Mouse (Mus musculus) macrophage (primary cell): Measurements from ENCODE around the gene Fgfr4. TPM values are rescaled to one million over a fixed set of nuclear protein-coding genes. Genes with fewer than 3 reads are reported as not detected.

Experiments
- H3K27ac ChIP-seq: fragments of 350-480 bp; formaldehyde crosslinking; 2 replicates; pipeline ENCODE4 v1.9.0; 2021
- H3K36me3 ChIP-seq: fragments of 350-480 bp; formaldehyde crosslinking; 2 replicates; pipeline ENCODE4 v1.9.0; 2021; ENCODE audit errors: inconsistent target
- H3K4me3 ChIP-seq: fragments of 350-480 bp; formaldehyde crosslinking; 2 replicates; pipeline ENCODE4 v1.9.0; 2021; ENCODE audit errors: inconsistent target
- H3K79me2 ChIP-seq: fragments of 350-480 bp; formaldehyde crosslinking; 2 replicates; pipeline ENCODE4 v1.9.0; 2021; ENCODE audit errors: inconsistent target
- WGBS: methylation state at CpG from one replicate; pipeline ENCODE4 v1.1.7; 2026; ENCODE audit warnings: inconsistent platforms; ENCODE audit not compliant: missing documents; 5-methylcytosine and 5-hydroxymethylcytosine counted together
- polyA plus RNA-seq: library from polyadenylated mRNA; stranded (reverse); fragments of 250-400 nt; gene quantifications from 3 replicates; pipeline ENCODE4 v1.2.4, GENCODE M21; 2018; ENCODE audit warnings: inconsistent platforms

The Fgfr4 gene
- polyA plus RNA-seq, 1 experiment from 2014 or later: not detected

DNA sequence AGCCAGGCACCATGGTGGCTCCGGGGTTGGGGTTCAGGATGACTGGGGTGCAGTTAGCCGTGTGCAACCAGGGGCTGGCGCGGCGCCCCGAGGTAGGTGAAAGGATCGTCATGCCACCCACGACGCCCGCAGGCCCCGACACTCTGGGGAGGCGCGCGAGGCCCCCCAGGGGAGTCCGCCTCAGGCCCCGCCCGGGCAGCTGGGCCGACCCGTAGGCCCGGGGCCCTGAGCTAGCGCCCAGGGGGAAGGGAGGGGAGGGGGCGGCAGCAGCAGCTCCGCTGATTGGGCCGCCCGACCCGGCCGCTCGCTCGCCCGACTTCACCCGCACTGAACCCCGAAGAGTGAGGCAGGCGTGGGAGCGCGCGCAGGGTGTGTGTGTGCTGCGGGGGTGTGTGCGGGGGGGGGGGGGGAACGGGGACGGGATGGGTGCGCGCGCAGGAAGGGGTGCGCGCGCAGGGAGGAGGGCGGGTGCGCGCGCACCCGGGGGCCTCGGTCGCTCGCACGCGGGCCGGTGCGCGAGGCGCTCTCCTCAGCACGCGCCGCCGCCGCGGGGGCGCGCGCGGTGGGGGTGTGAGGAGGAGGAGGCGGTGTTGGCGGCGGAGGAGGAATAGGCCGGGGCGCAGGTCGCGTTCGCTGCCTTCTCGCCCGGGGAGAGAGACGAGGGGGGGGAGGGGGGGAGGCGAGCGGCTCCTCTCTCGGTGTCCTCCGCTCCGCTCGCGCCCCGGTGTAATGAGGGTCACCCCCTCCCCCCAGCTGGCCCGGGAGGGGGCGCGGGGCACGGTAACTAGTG, 59.0 kb downstream of the Fgfr4 start:
- Histone ChIP-seq H3K79me2 (peaks cover 36% of the 10 kb centered on the region), H3K4me3 (no peak overlapping the region; the same call in 1 of the 2 replicates), H3K27ac (no peak overlapping the region), H3K36me3 (peaks cover 12% of the 10 kb centered on the region; the same call in 1 of the 2 replicates)
- WGBS: 6% methylated on average over 20 of the region's 93 CpGs

DNA sequence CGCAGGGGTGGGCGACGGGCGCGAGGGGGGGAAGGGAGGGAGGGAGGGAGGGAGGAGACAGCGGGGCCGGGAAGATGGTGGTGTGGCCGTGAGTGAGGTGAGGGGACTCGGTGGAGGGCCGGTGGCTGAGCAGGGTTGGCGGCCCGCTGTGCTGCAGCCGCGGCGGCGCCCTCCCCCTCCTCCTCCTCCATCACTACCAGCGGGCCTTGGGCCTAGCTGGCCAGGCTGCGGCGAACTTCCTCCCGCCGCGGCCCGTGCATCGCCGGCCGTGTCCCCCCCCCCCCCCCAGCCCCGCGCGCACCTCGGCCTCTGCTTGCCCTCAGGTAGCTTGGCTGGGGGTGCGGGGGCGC, 59.5 kb downstream of the Fgfr4 start:
- Histone ChIP-seq H3K79me2 (peaks cover 41% of the 10 kb centered on the region), H3K4me3 (no peak overlapping the region; the same call in 1 of the 2 replicates), H3K36me3 (peaks cover 12% of the 10 kb centered on the region; the same call in 1 of the 2 replicates), H3K27ac (no peak overlapping the region)
- WGBS: 0% methylated on average over 12 of the region's 32 CpGs

DNA sequence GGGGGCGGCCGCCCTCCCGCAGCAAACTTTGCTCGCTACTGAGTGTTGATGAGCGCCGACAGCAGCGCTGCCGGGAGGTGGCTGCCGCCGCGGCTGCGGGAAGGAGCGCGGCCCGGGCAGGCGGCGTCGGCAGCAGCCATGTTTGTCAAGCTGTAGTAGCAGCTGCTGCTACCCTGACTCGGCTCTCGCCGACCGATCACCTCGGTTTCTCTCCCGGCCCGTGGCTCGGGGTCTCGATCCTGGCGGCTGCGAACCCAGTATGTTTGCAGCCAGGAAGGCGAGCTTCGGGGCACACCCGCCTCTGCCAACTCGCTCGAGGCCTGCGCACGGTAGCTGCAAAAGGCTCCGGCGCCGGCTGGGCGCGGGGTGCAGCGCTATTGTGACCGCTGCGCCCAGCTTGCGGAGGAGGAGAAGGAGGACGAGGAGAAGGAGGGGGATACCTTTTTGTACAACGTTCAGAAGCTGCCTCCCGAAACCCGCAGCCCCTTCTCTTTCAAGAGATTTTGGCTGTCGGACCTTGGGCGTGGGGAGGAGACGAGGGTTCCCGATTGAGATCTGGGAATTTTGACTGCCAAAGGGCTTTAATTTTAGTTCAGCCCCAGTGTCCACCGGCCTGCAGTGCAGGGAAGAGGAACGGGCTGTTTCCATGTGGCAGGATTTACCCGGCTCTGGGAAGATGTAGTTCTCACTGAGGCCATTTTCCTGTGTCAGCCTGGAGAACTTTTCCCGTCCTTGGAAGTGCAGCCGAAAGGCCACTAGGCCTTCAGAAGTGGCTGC, 60.1 kb downstream of the Fgfr4 start:
- Histone ChIP-seq H3K79me2 (peaks cover 47% of the 10 kb centered on the region), H3K36me3 (peaks cover 12% of the 10 kb centered on the region; the same call in 1 of the 2 replicates), H3K4me3 (peak overlapping the region; percentile 56), H3K27ac (peak overlapping the region; percentile 64)
- WGBS: 3% methylated on average over 50 of the region's 58 CpGs

DNA sequence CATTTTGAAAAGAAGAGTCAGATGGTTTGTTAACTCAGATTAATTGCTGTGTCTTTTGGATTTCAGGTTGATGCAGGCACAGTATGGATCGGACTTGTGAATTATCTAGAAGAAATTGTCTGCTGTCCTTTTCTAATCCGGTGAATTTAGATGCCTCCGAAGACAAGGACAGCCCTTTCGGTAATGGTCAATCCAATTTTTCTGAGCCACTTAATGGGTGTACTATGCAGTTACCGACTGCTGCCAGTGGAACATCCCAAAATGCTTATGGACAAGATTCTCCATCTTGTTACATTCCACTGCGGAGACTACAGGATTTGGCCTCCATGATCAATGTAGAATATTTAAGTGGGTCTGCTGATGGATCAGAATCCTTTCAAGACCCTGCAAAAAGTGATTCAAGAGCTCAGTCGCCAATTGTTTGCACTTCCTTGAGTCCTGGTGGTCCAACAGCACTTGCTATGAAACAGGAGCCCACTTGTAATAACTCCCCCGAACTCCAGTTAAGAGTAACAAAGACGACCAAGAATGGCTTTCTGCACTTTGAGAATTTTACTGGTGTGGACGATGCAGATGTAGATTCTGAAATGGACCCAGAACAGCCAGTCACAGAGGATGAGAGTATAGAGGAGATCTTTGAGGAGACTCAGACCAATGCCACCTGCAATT, 60.8 kb downstream of the Fgfr4 start:
- WGBS: 83% methylated on average over 9 of the region's 10 CpGs
- H3K79me2 ChIP-seq: peaks cover 54% of the 10 kb centered on the region
- peak overlapping the region; percentile 56 for H3K4me3 ChIP-seq
- peaks cover 12% of the 10 kb centered on the region; the same call in 1 of the 2 replicates for H3K36me3 ChIP-seq
- H3K27ac ChIP-seq: peak overlapping the region; percentile 64

Other genes with a start within 250 kb of the Fgfr4 start
- gene Unc5a, start 203.2 kb upstream of the Fgfr4 start, polyA plus RNA-seq: 0.41 to 1.7 TPM (median 0.75 TPM) in 3 replicates
- 180 to 276 TPM (median 182 TPM) in 3 replicates for gene Hk3, start 131.3 kb upstream of the Fgfr4 start, polyA plus RNA-seq
- gene Uimc1, start 52.3 kb upstream of the Fgfr4 start, polyA plus RNA-seq: 21.0 to 56.7 TPM (median 25.2 TPM) in 3 replicates
- 7.5 to 9.8 TPM (median 9.6 TPM) in 3 replicates for gene Zfp346, start 47.3 kb upstream of the Fgfr4 start, polyA plus RNA-seq
- not detected in 3 replicates for gene Gm17617, start 19.1 kb upstream of the Fgfr4 start, polyA plus RNA-seq
- gene Nsd1, start 57.1 kb downstream of the Fgfr4 start, polyA plus RNA-seq: 26.6 to 37.3 TPM (median 28.9 TPM) in 3 replicates
- 183 to 228 TPM (median 200 TPM) in 3 replicates for gene Prelid1, start 167.9 kb downstream of the Fgfr4 start, polyA plus RNA-seq
- 34.9 to 62.7 TPM (median 47.3 TPM) in 3 replicates for gene Rab24, start 169.3 kb downstream of the Fgfr4 start, polyA plus RNA-seq
- gene Mxd3, start 177.2 kb downstream of the Fgfr4 start, polyA plus RNA-seq: 0.43 to 1.1 TPM in 2 of 3 replicates, not detected in the other
- gene Lman2, start 210.1 kb downstream of the Fgfr4 start, polyA plus RNA-seq: 69.2 to 91.5 TPM (median 78.4 TPM) in 3 replicates
- gene Rgs14, start 217.1 kb downstream of the Fgfr4 start, polyA plus RNA-seq: 3.6 to 11.3 TPM (median 8.4 TPM) in 3 replicates
- gene Slc34a1, start 245.5 kb downstream of the Fgfr4 start, polyA plus RNA-seq: not detected in 3 replicates